Mouse (Mus musculus) kidney, postnatal 36 days (tissue): ENCODE data around the gene Slc23a2.

Experiments
- DNase-seq, 2 experiments: peaks; one replicate each; pipeline ENCODE4 v3.0.0; 2021 to 2022; ENCODE audit warnings: mixed read lengths in 2 of 2

The Slc23a2 gene

DNA sequence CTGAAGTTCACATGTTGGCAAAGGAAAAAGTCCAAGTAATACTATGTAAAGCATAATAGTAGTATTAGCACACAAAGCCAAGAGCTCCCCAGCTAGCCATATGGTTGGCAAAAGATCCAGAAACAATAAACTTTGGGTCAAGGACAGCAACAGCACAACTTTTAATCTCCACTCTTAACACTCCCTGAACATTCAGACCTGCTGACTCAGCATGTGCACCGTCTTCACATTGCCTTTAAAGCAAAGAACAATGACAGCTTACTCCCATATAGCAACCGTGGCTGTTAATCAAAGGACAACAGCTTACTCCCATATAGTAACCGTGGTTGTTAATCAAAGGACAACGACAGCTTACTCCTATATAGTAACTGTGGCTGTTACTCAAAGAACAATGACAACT, 48.3 kb downstream of the Slc23a2 start:
- peak in 1 of 2 experiments; percentile 44 for DNase-seq

DNA sequence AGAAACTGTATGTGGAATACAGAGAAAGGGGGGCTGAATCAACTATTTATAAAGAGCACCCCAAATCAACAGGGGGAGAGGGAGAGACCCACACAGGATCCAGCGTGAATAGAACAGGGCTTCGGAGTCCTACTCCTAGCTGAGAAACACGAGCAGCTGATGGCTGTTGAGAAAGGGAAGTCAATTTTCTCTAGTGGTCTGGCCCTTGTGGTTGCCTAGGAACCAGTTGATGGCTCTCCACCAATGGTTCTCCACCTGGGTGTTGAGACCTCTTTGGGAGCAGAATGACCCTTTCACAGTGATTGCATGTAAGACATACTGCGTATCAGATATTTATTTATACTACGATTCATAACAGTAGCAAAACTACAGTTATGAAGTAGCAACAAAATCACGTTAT, 49.1 kb downstream of the Slc23a2 start:
- DNase-seq = no peak

- DNase-seq = peak; percentile 35 to 53
These were observed 50.3 kb downstream of the Slc23a2 start for GRCm38 (mm10) chr2:132094441-132095230.

DNA sequence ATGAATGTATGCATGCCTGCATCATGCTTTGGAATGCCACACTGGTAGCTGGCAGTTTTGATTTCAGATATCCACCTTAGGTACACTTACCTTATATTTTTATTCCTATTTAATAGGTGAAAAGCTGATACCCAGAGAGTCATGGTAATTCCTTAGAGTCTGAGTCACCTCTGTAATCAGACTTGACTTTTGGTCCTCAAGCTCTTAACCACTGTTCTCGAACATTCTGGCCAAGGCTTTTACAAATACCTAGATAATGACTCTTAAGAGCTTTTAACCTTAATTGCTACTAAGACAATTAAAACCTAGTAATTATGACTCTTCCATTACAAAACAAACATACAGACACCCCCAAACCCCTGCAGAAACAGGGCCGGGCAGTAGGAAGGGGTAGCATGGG, 51.2 kb downstream of the Slc23a2 start:
- no peak for DNase-seq

DNA sequence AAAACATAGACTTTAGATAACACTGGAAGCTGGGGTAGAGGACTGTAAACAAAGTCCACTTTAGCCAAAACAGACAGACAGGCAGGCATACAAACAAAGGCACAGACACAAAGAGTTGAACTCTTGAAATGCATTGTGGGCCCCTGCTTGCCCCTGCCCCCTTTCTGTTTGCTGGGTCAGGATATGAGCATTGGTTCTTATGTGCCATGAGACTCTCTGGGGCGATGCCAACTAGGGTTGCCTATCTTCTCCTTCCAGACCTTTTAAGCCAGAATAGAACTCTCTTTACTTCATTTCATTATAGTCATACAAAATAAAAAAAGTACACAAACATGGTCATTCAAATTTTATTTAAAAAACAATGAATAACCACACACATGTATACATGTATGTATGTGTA, 51.6 kb downstream of the Slc23a2 start:
- no peak for DNase-seq

- no peak for DNase-seq
These were observed 52.2 kb downstream of the Slc23a2 start for GRCm38 (mm10) chr2:132092722-132093121.

DNA sequence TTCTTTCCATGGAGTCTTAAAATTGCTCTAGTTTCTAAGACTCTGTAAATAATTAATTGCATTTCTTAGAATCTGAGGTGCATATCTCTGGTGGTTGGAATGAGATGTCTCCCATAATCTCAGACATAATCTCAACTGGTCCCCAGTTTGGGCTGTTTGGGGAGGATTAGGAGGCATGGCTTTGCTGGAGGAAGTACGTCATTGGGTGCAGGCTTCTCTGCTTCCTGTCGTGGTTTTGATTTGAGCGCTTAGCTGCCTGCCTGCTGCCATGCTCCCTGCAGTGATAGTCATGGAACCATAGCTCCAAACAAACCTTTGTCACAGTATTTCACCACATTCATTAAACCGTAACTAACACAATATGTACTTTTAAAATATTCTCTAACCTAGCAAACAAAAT, 53.2 kb downstream of the Slc23a2 start:
- DNase-seq = no peak

DNA sequence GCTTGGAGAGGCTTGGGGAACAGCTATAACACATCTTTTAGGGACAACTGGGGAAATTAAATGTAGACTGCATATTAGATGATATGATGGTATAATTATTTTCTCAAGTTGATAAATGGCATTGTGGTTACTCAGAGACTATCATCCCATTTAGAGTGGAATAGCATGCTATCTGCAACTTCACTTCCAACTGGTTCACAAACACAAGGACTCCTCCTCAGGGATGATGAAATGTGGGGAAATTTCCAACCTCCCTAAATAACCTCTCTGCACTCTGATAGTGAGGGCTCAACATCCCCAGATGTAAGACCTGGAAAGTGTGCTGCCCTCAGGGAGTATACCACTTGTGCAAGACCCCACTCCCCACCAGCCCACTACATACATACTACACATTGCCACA, 60.1 kb downstream of the Slc23a2 start:
- DNase-seq = no peak

GRCm38 (mm10) chr2:132084396-132084795, 60.5 kb downstream of the Slc23a2 start:
- DNase-seq = no peak

DNA sequence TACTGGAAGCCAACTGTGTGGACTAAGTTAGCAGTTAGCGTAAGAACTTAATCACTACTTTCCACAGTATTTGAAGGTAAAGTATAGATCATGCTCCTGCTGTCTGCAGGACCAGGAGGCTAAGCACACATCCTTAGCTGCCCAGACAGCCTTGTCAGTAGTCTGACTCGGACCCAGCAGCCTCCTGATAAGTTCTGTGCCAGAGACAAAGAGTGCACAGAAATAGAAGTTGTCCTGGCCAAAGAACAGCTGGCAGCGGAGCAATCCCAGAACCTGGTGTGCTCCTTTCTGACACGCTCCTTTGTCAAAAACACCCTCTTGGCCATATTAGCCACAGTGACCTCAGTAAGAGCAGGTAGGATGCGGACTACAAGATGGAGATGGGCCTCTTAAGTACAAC, 65.8 kb downstream of the Slc23a2 start:
- DNase-seq = no peak

- no peak for DNase-seq
These were observed 71.9 kb downstream of the Slc23a2 start for GRCm38 (mm10) chr2:132073052-132073451.

- no peak for DNase-seq
These were observed 74.7 kb downstream of the Slc23a2 start for GRCm38 (mm10) chr2:132069985-132070735.

DNA sequence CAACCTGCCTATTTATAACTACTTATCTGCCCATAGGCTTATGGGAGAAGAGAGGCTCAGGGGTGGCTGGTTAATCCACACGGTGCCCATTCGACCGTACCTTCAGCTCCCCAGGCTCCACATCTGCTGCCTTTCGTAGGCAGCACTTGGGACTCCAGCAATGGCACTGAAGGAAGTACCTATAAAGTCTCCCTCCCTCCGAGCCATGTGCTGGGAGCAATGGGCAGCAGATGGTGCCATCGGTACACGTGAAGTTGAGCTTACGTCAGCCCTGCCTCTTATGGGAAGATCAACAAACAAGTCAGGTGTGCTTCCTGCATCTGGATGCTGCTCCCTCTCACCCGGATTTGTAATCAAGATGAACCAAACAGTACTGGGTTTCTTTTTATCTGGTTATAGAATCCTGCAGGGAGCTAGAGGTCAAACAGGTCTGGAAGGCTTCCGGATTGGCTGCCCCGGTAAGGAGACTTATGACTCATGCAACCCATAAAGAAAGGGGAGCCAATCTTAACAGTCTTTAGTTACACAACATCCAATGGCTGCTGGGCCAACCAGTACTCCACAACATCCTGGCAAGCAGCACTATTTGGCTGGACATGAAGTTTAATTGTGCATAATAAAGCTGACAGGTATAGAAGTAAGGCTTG, 80.6 kb downstream of the Slc23a2 start:
- DNase-seq = peak in 1 of 2 experiments; percentile 16

DNA sequence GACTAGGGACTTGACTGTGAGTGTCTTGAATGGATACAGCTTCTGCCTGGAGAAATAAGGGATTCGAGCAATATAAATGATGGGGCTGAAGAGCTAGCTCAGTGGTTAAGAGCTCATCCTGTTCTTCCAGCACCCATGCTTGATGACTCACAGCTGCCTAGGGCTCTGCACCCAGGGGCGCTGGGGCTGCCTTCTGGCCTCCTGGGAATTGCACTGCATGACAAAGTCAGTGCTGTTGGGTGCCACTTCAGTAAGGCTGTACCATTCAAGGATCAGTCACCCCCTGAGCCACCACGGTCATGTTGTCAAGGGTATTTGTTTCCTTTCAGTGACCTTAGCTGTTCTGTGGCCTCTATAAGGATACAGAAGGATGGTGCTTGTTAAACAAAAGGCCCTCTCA, 81.1 kb downstream of the Slc23a2 start:
- no peak for DNase-seq

DNA sequence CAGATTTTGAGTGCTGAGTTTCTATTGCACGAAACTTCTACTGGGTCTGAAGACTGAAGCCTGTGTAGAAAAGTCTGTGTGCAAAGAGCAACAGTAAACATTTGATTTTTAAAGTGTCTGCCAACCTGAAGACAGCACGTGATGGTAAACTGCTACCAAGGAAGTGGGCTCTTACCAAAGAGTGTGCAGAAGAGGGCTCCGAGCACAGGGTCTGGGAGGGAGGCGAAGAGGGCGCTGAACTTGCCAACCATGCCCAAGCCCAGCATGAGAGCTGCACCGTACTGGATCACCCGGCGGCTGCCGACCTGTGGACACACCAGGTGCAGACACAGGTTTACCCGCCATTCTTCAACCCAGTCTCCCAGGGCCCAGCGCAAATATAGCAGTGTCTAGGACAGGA, 83.0 kb downstream of the Slc23a2 start:
- DNase-seq = no peak

DNA sequence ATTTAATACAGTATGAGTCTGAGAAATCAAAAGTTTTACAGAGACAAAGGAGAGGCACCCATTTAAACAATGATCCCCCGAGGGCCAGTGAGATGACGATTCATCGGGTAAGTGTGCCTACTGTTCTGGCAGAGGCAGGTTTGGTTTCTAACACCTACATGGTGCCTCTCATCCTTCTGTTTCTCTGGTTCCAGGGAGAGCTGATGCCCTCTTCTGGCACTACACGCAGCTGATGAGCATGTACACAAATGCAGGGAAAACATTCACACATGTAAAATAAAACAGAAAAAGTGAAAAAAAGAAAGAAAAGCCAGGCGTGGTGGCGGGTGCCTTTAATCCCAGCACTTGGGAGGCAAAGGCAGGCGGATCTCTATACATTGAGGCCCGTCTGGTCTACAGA, 85.0 kb downstream of the Slc23a2 start:
- peak in 1 of 2 experiments; percentile 14 for DNase-seq

- DNase-seq = no peak
These were observed 89.6 kb downstream of the Slc23a2 start for GRCm38 (mm10) chr2:132055349-132055753.

DNA sequence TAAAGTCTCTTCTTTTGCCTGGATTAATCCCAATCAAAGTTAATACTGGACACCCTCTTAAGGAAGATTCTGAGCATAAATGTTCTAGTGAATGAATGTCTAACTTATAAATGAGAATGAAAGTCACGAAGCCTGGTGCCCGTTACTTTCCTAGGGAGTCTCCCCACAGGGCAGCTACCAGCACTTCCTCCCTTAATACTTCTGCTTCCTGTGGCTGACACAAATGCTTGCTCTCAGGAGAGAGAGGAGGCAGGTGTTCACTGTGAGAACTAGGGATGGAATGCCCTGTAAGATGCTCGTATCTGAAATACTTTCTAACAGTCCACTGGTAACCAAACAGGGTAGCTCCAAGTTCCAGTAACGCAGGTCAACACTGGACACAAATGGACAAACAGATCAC, 91.1 kb downstream of the Slc23a2 start:
- no peak for DNase-seq

DNA sequence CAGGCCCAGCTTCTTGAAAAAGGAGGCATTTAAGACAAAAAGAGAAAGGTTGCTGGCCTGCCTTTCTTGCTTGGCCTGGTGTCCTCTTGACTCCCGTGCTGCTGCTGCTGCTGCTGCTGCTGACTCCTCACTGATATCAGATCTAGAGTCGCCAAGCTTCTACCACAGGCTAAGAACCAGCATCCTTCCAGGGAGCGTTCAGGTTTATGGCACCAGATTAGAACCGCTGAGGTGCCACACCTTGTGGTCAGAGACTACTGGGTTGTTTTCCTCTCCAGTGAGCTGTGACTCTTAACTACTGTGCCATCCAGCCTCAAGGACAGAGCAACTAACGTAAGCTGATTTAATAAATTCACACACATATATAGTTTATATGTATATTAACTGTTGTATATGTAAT, 93.1 kb downstream of the Slc23a2 start:
- DNase-seq = no peak

- DNase-seq = no peak
These were observed 95.0 kb downstream of the Slc23a2 start for GRCm38 (mm10) chr2:132049921-132050320.

GRCm38 (mm10) chr2:132049491-132049890, 95.4 kb downstream of the Slc23a2 start:
- peak; percentile 52 to 73 for DNase-seq

GRCm38 (mm10) chr2:132048143-132048772, 96.7 kb downstream of the Slc23a2 start:
- no peak for DNase-seq

GRCm38 (mm10) chr2:132047364-132047763, 97.5 kb downstream of the Slc23a2 start:
- DNase-seq = no peak
